ENCODE assay signal across 24 mouse cellular contexts in genomic region chr17:67450021-67450420, GRCm38 (mm10).
DNase-seq lines count a peak whose midpoint lies in the region; ATAC-seq and TF ChIP-seq lines count a peak whose summit lies in the region.
"Had no signal": no experiment of that assay in that cellular context is flagged by ENCODE, and none has a peak within 500 bp of the region (broad histone marks: within the 10 kb centered on the region; RNA-seq: fewer than 3 reads in every experiment).

No protein-coding gene starts in this region.

- no peaks in the 10 kb centered on the region for H3K4me1 ChIP-seq in heart, embryonic 10.5 days
- no peaks in the 10 kb centered on the region for H3K4me1 ChIP-seq in intestine, embryonic 14.5 days (replicated peaks; ENCODE audit: control insufficient read depth, insufficient read depth, low read length)
- H3K4me1 ChIP-seq in intestine, embryonic 15.5 days (replicated peaks): no peaks in the 10 kb centered on the region
- H3K4me1 ChIP-seq in lung, postnatal 0 days (ENCODE audit: insufficient read depth, low read depth, low read length): no peaks in the 10 kb centered on the region
- H3K4me1 ChIP-seq in hindbrain, embryonic 10.5 days (replicated peaks): no peaks in the 10 kb centered on the region; the same call in 1 of the 2 replicates
- H3K4me1 ChIP-seq: embryonic facial prominence, embryonic 12.5 days; forebrain, embryonic 15.5 days; hindbrain, embryonic 13.5 days; midbrain, embryonic 10.5 days; stomach, embryonic 15.5 days had no signal

- H3K4me2 ChIP-seq in intestine, embryonic 14.5 days (ENCODE audit: low read length): no peak overlapping the region
- no peak overlapping the region for H3K4me2 ChIP-seq in intestine, embryonic 15.5 days (replicated peaks)
- no peak overlapping the region for H3K4me2 ChIP-seq in lung, postnatal 0 days (replicated peaks; ENCODE audit: low read depth, low read length)
- H3K4me2 ChIP-seq: embryonic facial prominence, embryonic 12.5 days; forebrain, embryonic 15.5 days; hindbrain, embryonic 13.5 days; stomach, embryonic 15.5 days had no signal

- H3K27me3 ChIP-seq in heart, embryonic 10.5 days (ENCODE audit: insufficient read depth, poor library complexity, severe bottlenecking): no peaks in the 10 kb centered on the region
- H3K27me3 ChIP-seq in intestine, embryonic 14.5 days (replicated peaks; ENCODE audit: control insufficient read depth, insufficient read depth, low read length): no peaks in the 10 kb centered on the region
- H3K27me3 ChIP-seq in intestine, embryonic 15.5 days (replicated peaks): no peaks in the 10 kb centered on the region
- no peaks in the 10 kb centered on the region for H3K27me3 ChIP-seq in lung, postnatal 0 days (replicated peaks; ENCODE audit: insufficient read depth, low read length)
- H3K27me3 ChIP-seq in hindbrain, embryonic 10.5 days (ENCODE audit: insufficient read depth, poor library complexity, severe bottlenecking): no peaks in the 10 kb centered on the region
- H3K27me3 ChIP-seq: embryonic facial prominence, embryonic 12.5 days; forebrain, embryonic 15.5 days; hindbrain, embryonic 13.5 days; stomach, embryonic 15.5 days had no signal

- no peak for TF ChIP-seq EP300 in lung, postnatal 0 days (IDR thresholded peaks at IDR 0.05)

- peak; percentile 93 for DNase-seq in heart, adult 11 months
- DNase-seq in heart, embryonic 10.5 days (ENCODE audit: low spot score): no peak
- peak; percentile 40 for DNase-seq in intestine, embryonic 14.5 days (ENCODE audit: low spot score)
- DNase-seq in lung, postnatal 0 days (ENCODE audit: low spot score): no peak
- DNase-seq in lung, postnatal 14 days: no peak
- no peak for DNase-seq in hindbrain, embryonic 10.5 days (ENCODE audit: low spot score)
- DNase-seq: adrenal gland, postnatal 10 days; cerebellum, adult 11 months; cerebellum, postnatal 10 days; lung, adult 2 months; right cerebral cortex, postnatal 25 days; thymus, adult 18-20 months had no signal

- H3K27ac ChIP-seq in heart, embryonic 10.5 days: no peak overlapping the region
- H3K27ac ChIP-seq in intestine, embryonic 14.5 days (ENCODE audit: low read depth): no peak overlapping the region
- no peak overlapping the region for H3K27ac ChIP-seq in intestine, embryonic 15.5 days
- H3K27ac ChIP-seq in lung, postnatal 0 days (ENCODE audit: low read length): no peak overlapping the region
- H3K27ac ChIP-seq in hindbrain, embryonic 10.5 days: no peak overlapping the region
- H3K27ac ChIP-seq: embryonic facial prominence, embryonic 12.5 days; forebrain, embryonic 15.5 days; hindbrain, embryonic 13.5 days; macrophage; midbrain, embryonic 10.5 days; stomach, embryonic 15.5 days had no signal

- TF ChIP-seq CTCF in lung, postnatal 0 days (IDR thresholded peaks at IDR 0.05): no peak

- no peaks in the 10 kb centered on the region for H3K9me3 ChIP-seq in heart, embryonic 10.5 days
- no peaks in the 10 kb centered on the region for H3K9me3 ChIP-seq in intestine, embryonic 14.5 days (ENCODE audit: control insufficient read depth, low read length)
- H3K9me3 ChIP-seq in intestine, embryonic 15.5 days: no peaks in the 10 kb centered on the region
- H3K9me3 ChIP-seq in lung, postnatal 0 days (ENCODE audit: low read length): no peaks in the 10 kb centered on the region
- H3K9me3 ChIP-seq in hindbrain, embryonic 10.5 days: no peaks in the 10 kb centered on the region
- H3K9me3 ChIP-seq: embryonic facial prominence, embryonic 12.5 days; forebrain, embryonic 15.5 days; hindbrain, embryonic 13.5 days; midbrain, embryonic 10.5 days; stomach, embryonic 15.5 days had no signal

- no peak for ATAC-seq in intestine, embryonic 14.5 days (replicated peaks; ENCODE audit: low FRiP score, low TSS enrichment, low read depth)
- ATAC-seq in intestine, embryonic 15.5 days: no peak
- 0 out of 2 replicates have a peak, but pooled peaks have one; percentile 12 for ATAC-seq in lung, postnatal 0 days
- no peak for ATAC-seq in inflammation-experienced regulatory T-cells, adult 6 months
- ATAC-seq: activated CD4-positive, CD25-positive, alpha-beta regulatory T cell, adult 4 months; forebrain, embryonic 15.5 days; intestine, embryonic 16.5 days had no signal

- H3K9ac ChIP-seq in intestine, embryonic 14.5 days (ENCODE audit: low read length): no peak overlapping the region
- no peak overlapping the region for H3K9ac ChIP-seq in intestine, embryonic 15.5 days
- no peak overlapping the region for H3K9ac ChIP-seq in lung, postnatal 0 days (replicated peaks; ENCODE audit: low read depth)
- H3K9ac ChIP-seq: embryonic facial prominence, embryonic 12.5 days; forebrain, embryonic 15.5 days; hindbrain, embryonic 13.5 days; stomach, embryonic 15.5 days had no signal

- no peaks in the 10 kb centered on the region for H3K36me3 ChIP-seq in heart, embryonic 10.5 days
- H3K36me3 ChIP-seq in intestine, embryonic 14.5 days (ENCODE audit: control insufficient read depth, insufficient read depth, low read length): no peaks in the 10 kb centered on the region
- H3K36me3 ChIP-seq in intestine, embryonic 15.5 days: no peaks in the 10 kb centered on the region
- H3K36me3 ChIP-seq in lung, postnatal 0 days (ENCODE audit: insufficient read depth, low read length): no peaks in the 10 kb centered on the region
- H3K36me3 ChIP-seq in hindbrain, embryonic 10.5 days: no peaks in the 10 kb centered on the region
- H3K36me3 ChIP-seq: embryonic facial prominence, embryonic 12.5 days; forebrain, embryonic 15.5 days; G1E; hindbrain, embryonic 13.5 days; midbrain, embryonic 10.5 days; stomach, embryonic 15.5 days had no signal

- no peak overlapping the region for H3K4me3 ChIP-seq in heart, embryonic 10.5 days
- no peak overlapping the region for H3K4me3 ChIP-seq in intestine, embryonic 14.5 days (ENCODE audit: low read depth, low read length)
- no peak overlapping the region for H3K4me3 ChIP-seq in intestine, embryonic 15.5 days (replicated peaks)
- H3K4me3 ChIP-seq in lung, postnatal 0 days (ENCODE audit: low read depth, low read length): no peak overlapping the region
- no peak overlapping the region for H3K4me3 ChIP-seq in hindbrain, embryonic 10.5 days
- H3K4me3 ChIP-seq: embryonic facial prominence, embryonic 12.5 days; erythroblast, embryonic 14.5 days; forebrain, embryonic 15.5 days; hindbrain, embryonic 13.5 days; midbrain, embryonic 10.5 days; stomach, embryonic 15.5 days had no signal

- WGBS in heart, embryonic 10.5 days: 72% methylated on average over 5 of the region's 5 CpGs
- 81% methylated on average over 5 of the region's 5 CpGs for WGBS in intestine, embryonic 14.5 days
- 83% methylated on average over 5 of the region's 5 CpGs for WGBS in intestine, embryonic 15.5 days
- 57% methylated on average over 5 of the region's 5 CpGs for WGBS in lung, postnatal 0 days
- WGBS in hindbrain, embryonic 10.5 days: 90% methylated on average over 5 of the region's 5 CpGs

Comparison
In these comparisons a context has a peak if more than half of its experiments do, and no peak if none do; other contexts are left out.
1. DNase-seq: peak in heart, adult 11 months (single experiment) and intestine, embryonic 14.5 days (single experiment); none in heart, embryonic 10.5 days (single experiment), lung, postnatal 0 days (single experiment), lung, postnatal 14 days (single experiment) and hindbrain, embryonic 10.5 days (single experiment).